Mouse (Mus musculus) bone marrow macrophage, adult 2 months (primary cell): Measurements from ENCODE around the gene Vti1a.

ENCODE experiments used
- CTCF ChIP-seq: IDR thresholded peaks from 2 replicates; pipeline ENCODE4 v1.5.1; 2012; ENCODE audit warnings: low read depth, mild to moderate bottlenecking, low read length, moderate library complexity
- POLR2A ChIP-seq: IDR thresholded peaks from 2 replicates; pipeline ENCODE4 v1.6.1; 2012; ENCODE audit warnings: mild to moderate bottlenecking, low read depth, low read length, borderline replicate concordance

GRCm38 (mm10) chr19:55384634-55385033, 68.5 kb downstream of the Vti1a start:
- TF ChIP-seq CTCF (no peak), POLR2A (no peak)
